Mouse (Mus musculus): ENCODE measurements around the gene Pou5f1. TPM values are rescaled to one million over a fixed set of nuclear protein-coding genes. Genes with fewer than 3 reads are reported as not detected.

The Pou5f1 gene
- polyA plus RNA-seq, 1 experiment: not detected

- TF ChIP-seq MYOG (IDR thresholded peaks at IDR 0.05; ENCODE audit: control insufficient read depth, extremely low read depth, insufficient read length): no peak
- TF ChIP-seq MYOD1 (IDR thresholded peaks at IDR 0.05; ENCODE audit: control insufficient read depth, insufficient read length, low read depth): no peak
- TF ChIP-seq FOSL1 (IDR thresholded peaks at IDR 0.05; ENCODE audit: insufficient read depth, low read length, poor library complexity, severe bottlenecking): no peak
- no peak overlapping the region for H3ac ChIP-seq (ENCODE audit: control insufficient read depth, insufficient read length, low read depth)
- no peaks in the 10 kb centered on the region for H3K79me2 ChIP-seq (ENCODE audit: control insufficient read depth, insufficient read depth)
- no peaks in the 10 kb centered on the region for H3K79me3 ChIP-seq (ENCODE audit: low read depth)
- no peak overlapping the region for H3K4me3 ChIP-seq (ENCODE audit: insufficient read depth, poor library complexity, severe bottlenecking)
- no peaks in the 10 kb centered on the region for H3K27me3 ChIP-seq (ENCODE audit: control insufficient read depth, insufficient read depth, insufficient read length)
- no peaks in the 10 kb centered on the region for H3K36me3 ChIP-seq (ENCODE audit: control insufficient read depth, insufficient read depth)
Measured at GRCm38 (mm10) chr17:35554761-35555397, 49.1 kb downstream of the Pou5f1 start.

- H3K79me2 ChIP-seq (ENCODE audit: control insufficient read depth, insufficient read depth): no peaks in the 10 kb centered on the region
- TF ChIP-seq MYOD1 (IDR thresholded peaks at IDR 0.05; ENCODE audit: control insufficient read depth, insufficient read length, low read depth) (no peak), FOSL1 (IDR thresholded peaks at IDR 0.05; ENCODE audit: insufficient read depth, low read length, poor library complexity, severe bottlenecking) (no peak), MYOG (IDR thresholded peaks at IDR 0.05; ENCODE audit: control insufficient read depth, extremely low read depth, insufficient read length) (no peak)
- no peak overlapping the region for H3ac ChIP-seq (ENCODE audit: control insufficient read depth, insufficient read length, low read depth)
- no peak overlapping the region for H3K4me3 ChIP-seq (ENCODE audit: insufficient read depth, poor library complexity, severe bottlenecking)
- H3K79me3 ChIP-seq (ENCODE audit: low read depth): no peaks in the 10 kb centered on the region
- no peaks in the 10 kb centered on the region for H3K27me3 ChIP-seq (ENCODE audit: control insufficient read depth, insufficient read depth, insufficient read length)
- H3K36me3 ChIP-seq (ENCODE audit: control insufficient read depth, insufficient read depth): no peaks in the 10 kb centered on the region
Measured at GRCm38 (mm10) chr17:35556186-35556765, 50.5 kb downstream of the Pou5f1 start.

GRCm38 (mm10) chr17:35556812-35557211 lies 51.0 kb downstream of the Pou5f1 start:
- no peak overlapping the region for H3K4me3 ChIP-seq (ENCODE audit: insufficient read depth, poor library complexity, severe bottlenecking)
- H3K79me3 ChIP-seq (ENCODE audit: low read depth): no peaks in the 10 kb centered on the region
- H3K36me3 ChIP-seq (ENCODE audit: control insufficient read depth, insufficient read depth): no peaks in the 10 kb centered on the region
- TF ChIP-seq CTCF (IDR thresholded peaks at IDR 0.05; ENCODE audit: control insufficient read depth, insufficient read depth, insufficient read length) (peak; percentile 83), MAX (IDR thresholded peaks at IDR 0.05) (no peak)
- no peaks in the 10 kb centered on the region for H3K27me3 ChIP-seq (ENCODE audit: control insufficient read depth, insufficient read depth, insufficient read length)
- H3ac ChIP-seq (ENCODE audit: control insufficient read depth, insufficient read length, low read depth): peak overlapping the region; percentile 14
- no peaks in the 10 kb centered on the region for H3K79me2 ChIP-seq (ENCODE audit: control insufficient read depth, insufficient read depth)

- Histone ChIP-seq H3K79me3 (ENCODE audit: low read depth) (no peaks in the 10 kb centered on the region), H3K36me3 (ENCODE audit: control insufficient read depth, insufficient read depth) (no peaks in the 10 kb centered on the region), H3K4me3 (ENCODE audit: insufficient read depth, poor library complexity, severe bottlenecking) (no peak overlapping the region), H3K79me2 (ENCODE audit: control insufficient read depth, insufficient read depth) (no peaks in the 10 kb centered on the region), H3K27me3 (ENCODE audit: control insufficient read depth, insufficient read depth, insufficient read length) (no peaks in the 10 kb centered on the region), H3ac (ENCODE audit: control insufficient read depth, insufficient read length, low read depth) (peak overlapping the region; percentile 14)
- TF ChIP-seq CTCF (IDR thresholded peaks at IDR 0.05; ENCODE audit: control insufficient read depth, insufficient read depth, insufficient read length) (no peak), MYOD1 (IDR thresholded peaks at IDR 0.05; ENCODE audit: control insufficient read depth, insufficient read length, low read depth) (peak; percentile 56)
Measured at GRCm38 (mm10) chr17:35557351-35557750, 51.5 kb downstream of the Pou5f1 start.

- Histone ChIP-seq H3K4me3 (ENCODE audit: insufficient read depth, poor library complexity, severe bottlenecking) (no peak overlapping the region), H3K79me2 (ENCODE audit: control insufficient read depth, insufficient read depth) (no peaks in the 10 kb centered on the region), H3K27me3 (ENCODE audit: control insufficient read depth, insufficient read depth, insufficient read length) (no peaks in the 10 kb centered on the region), H3ac (ENCODE audit: control insufficient read depth, insufficient read length, low read depth) (no peak overlapping the region), H3K36me3 (ENCODE audit: control insufficient read depth, insufficient read depth) (no peaks in the 10 kb centered on the region), H3K79me3 (ENCODE audit: low read depth) (no peaks in the 10 kb centered on the region)
- TF ChIP-seq CTCF (IDR thresholded peaks at IDR 0.05; ENCODE audit: control insufficient read depth, insufficient read depth, insufficient read length) (no peak), MAX (IDR thresholded peaks at IDR 0.05) (no peak), FOSL1 (IDR thresholded peaks at IDR 0.05; ENCODE audit: insufficient read depth, low read length, poor library complexity, severe bottlenecking) (no peak), MYOG (IDR thresholded peaks at IDR 0.05; ENCODE audit: control insufficient read depth, extremely low read depth, insufficient read length) (no peak), CEBPB (IDR thresholded peaks at IDR 0.05; ENCODE audit: low read depth) (no peak), MYOD1 (IDR thresholded peaks at IDR 0.05; ENCODE audit: control insufficient read depth, insufficient read length, low read depth) (no peak), USF1 (IDR thresholded peaks at IDR 0.05; ENCODE audit: low read depth) (no peak)
Measured at GRCm38 (mm10) chr17:35558216-35558615, 52.4 kb downstream of the Pou5f1 start.

Other genes with a start within 250 kb of the Pou5f1 start
- gene H2-D1, start 243.3 kb upstream of the Pou5f1 start, polyA plus RNA-seq (2012; fragmentation: generic; extraction: Trizol): 23.5 TPM
- gene H2-Q1, start 185.6 kb upstream of the Pou5f1 start, polyA plus RNA-seq (2012; fragmentation: generic; extraction: Trizol): 3.3 TPM
- gene H2-Q2, start 163.8 kb upstream of the Pou5f1 start, polyA plus RNA-seq (2012; fragmentation: generic; extraction: Trizol): 0.11 TPM
- 3.5 TPM for gene H2-Q4, start 126.4 kb upstream of the Pou5f1 start, polyA plus RNA-seq (2012; fragmentation: generic; extraction: Trizol)
- not detected for gene H2-Q6, start 81.2 kb upstream of the Pou5f1 start, polyA plus RNA-seq (2012; fragmentation: generic; extraction: Trizol)
- gene H2-Q7, start 66.9 kb upstream of the Pou5f1 start, polyA plus RNA-seq (2012; fragmentation: generic; extraction: Trizol): 0.14 TPM
- gene H2-Q10, start 35.9 kb upstream of the Pou5f1 start, polyA plus RNA-seq (2012; fragmentation: generic; extraction: Trizol): 0.01 TPM
- 46.7 TPM for gene Tcf19, start 10.8 kb downstream of the Pou5f1 start, polyA plus RNA-seq (2012; fragmentation: generic; extraction: Trizol)
- 15.9 TPM for gene Cchcr1, start 11.1 kb downstream of the Pou5f1 start, polyA plus RNA-seq (2012; fragmentation: generic; extraction: Trizol)
- gene Psors1c2, start 27.2 kb downstream of the Pou5f1 start, polyA plus RNA-seq (2012; fragmentation: generic; extraction: Trizol): 0.08 TPM
- gene Cdsn, start 46.1 kb downstream of the Pou5f1 start, polyA plus RNA-seq (2012; fragmentation: generic; extraction: Trizol): 2.0 TPM
- not detected for gene 2300002M23Rik, start 61.4 kb downstream of the Pou5f1 start, polyA plus RNA-seq (2012; fragmentation: generic; extraction: Trizol)
- not detected for gene Sfta2, start 95.5 kb downstream of the Pou5f1 start, polyA plus RNA-seq (2012; fragmentation: generic; extraction: Trizol)
- not detected for gene Gm9573, start 120.6 kb downstream of the Pou5f1 start, polyA plus RNA-seq (2012; fragmentation: generic; extraction: Trizol)
- gene Mucl3, start 137.7 kb downstream of the Pou5f1 start, polyA plus RNA-seq (2012; fragmentation: generic; extraction: Trizol): 0.05 TPM
- 12.6 TPM for gene Vars2, start 161.6 kb downstream of the Pou5f1 start, polyA plus RNA-seq (2012; fragmentation: generic; extraction: Trizol)
- gene Gtf2h4, start 167.7 kb downstream of the Pou5f1 start, polyA plus RNA-seq (2012; fragmentation: generic; extraction: Trizol): 40.6 TPM
- gene Ddr1, start 198.6 kb downstream of the Pou5f1 start, polyA plus RNA-seq (2012; fragmentation: generic; extraction: Trizol): 56.6 TPM

All from C2C12 (cell line).